Mouse (Mus musculus) layer of hippocampus, adult 18-20 months (tissue): ENCODE data around the gene Mynn. TPM values are rescaled to one million over a fixed set of nuclear protein-coding genes. Genes with fewer than 3 reads are reported as not detected.
"Not testable (repeated sequence)": the region's sequence is repeated elsewhere in the genome, so short reads cannot be mapped to it uniquely, and the experiment has no call there.

Source experiments
- DNase-seq, 2 experiments: peaks; one replicate each; pipeline ENCODE4 v3.0.0; 2022; ENCODE audit warnings: low spot score in 2 of 2
- long read RNA-seq: library from polyadenylated mRNA; stranded (forward); transcript quantifications from one replicate; pipeline ENCODE4 v2.0.0, GENCODE M21; 2021
- total RNA-seq, 2 experiments: library from RNA; stranded (reverse); gene quantifications; 2 replicates each; pipeline ENCODE4 v1.2.3; 2021

Gene Mynn
- total RNA-seq: 10 to 100 TPM; 15.3 to 16.6 TPM
- long read RNA-seq, full-length matches to known transcripts: 11 of 13 reads
- long read RNA-seq, partial matches to known transcripts: 1 of 13 reads
- long read RNA-seq, other reads (novel, unspliced or antisense): 1 of 13 reads

GRCm38 (mm10) chr3:30602065-30602739, at the start of gene Mynn:
Gene Mynn (plus strand): TSS chr3:30602065.
- DNase-seq: peak; percentile 97 to 99

GRCm38 (mm10) chr3:30553741-30554140, 48.1 kb upstream of the Mynn start:
- DNase-seq: no peak

GRCm38 (mm10) chr3:30560677-30561314, 41.1 kb upstream of the Mynn start:
- DNase-seq: no peak

- not testable (repeated sequence) for DNase-seq
Observed at GRCm38 (mm10) chr3:30566333-30566732, 35.5 kb upstream of the Mynn start.

GRCm38 (mm10) chr3:30573549-30573948, 28.3 kb upstream of the Mynn start:
- DNase-seq: no peak

GRCm38 (mm10) chr3:30588865-30589264, 13.0 kb upstream of the Mynn start:
- no peak for DNase-seq

- DNase-seq: peak in 1 of 2 experiments; percentile 37
Observed at GRCm38 (mm10) chr3:30592418-30592853, 9.4 kb upstream of the Mynn start.

- DNase-seq: no peak
Observed at GRCm38 (mm10) chr3:30593719-30594485, 8.0 kb upstream of the Mynn start.

GRCm38 (mm10) chr3:30595111-30595832, 6.6 kb upstream of the Mynn start:
- DNase-seq: peak in 1 of 2 experiments; percentile 38

- no peak for DNase-seq
Observed at GRCm38 (mm10) chr3:30597271-30597670, 4.6 kb upstream of the Mynn start.

- peak; percentile 45 to 51 for DNase-seq
Observed at GRCm38 (mm10) chr3:30599711-30600545, 1.9 kb upstream of the Mynn start, which contains the start of gene Actrt3. Gene Actrt3 (minus strand): TSS chr3:30599939.

GRCm38 (mm10) chr3:30600717-30601116, 1.1 kb upstream of the Mynn start:
- DNase-seq: peak; percentile 31 to 58

GRCm38 (mm10) chr3:30601175-30601574, 690 bp upstream of the Mynn start:
- peak; percentile 79 to 96 for DNase-seq

- no peak for DNase-seq
Observed at GRCm38 (mm10) chr3:30601610-30602064, 228 bp upstream of the Mynn start.

- no peak for DNase-seq
Observed at GRCm38 (mm10) chr3:30602740-30603098, 854 bp downstream of the Mynn start.

GRCm38 (mm10) chr3:30603256-30603655, 1.4 kb downstream of the Mynn start:
- no peak for DNase-seq

- DNase-seq: no peak
Observed at GRCm38 (mm10) chr3:30608999-30609398, 7.1 kb downstream of the Mynn start.

GRCm38 (mm10) chr3:30610930-30611329, 9.1 kb downstream of the Mynn start:
- DNase-seq: no peak

GRCm38 (mm10) chr3:30620132-30620531, 18.3 kb downstream of the Mynn start:
- DNase-seq: no peak

GRCm38 (mm10) chr3:30633681-30634080, 31.8 kb downstream of the Mynn start:
- no peak for DNase-seq
